Comparison of ENCODE assay signal across 25 mouse cellular contexts in genomic region chr11:114789716-114790115, GRCm38 (mm10). TPM values are rescaled to one million over a fixed set of nuclear protein-coding genes. Genes with fewer than 3 reads are reported as not detected.
A peak's percentile ranks its signal among the peaks of the same experiment; 100 is the strongest.
DNase-seq lines count a peak whose midpoint lies in the region; ATAC-seq and TF ChIP-seq lines count a peak whose summit lies in the region.
"Had no signal": no experiment of that assay in that cellular context is flagged by ENCODE, and none has a peak within 500 bp of the region (broad histone marks: within the 10 kb centered on the region; RNA-seq: fewer than 3 reads in every experiment).

No protein-coding gene starts in this region.

- H3K9ac ChIP-seq in heart, embryonic 14.5 days (ENCODE audit: low read length) = no peak overlapping the region
- H3K9ac ChIP-seq in midbrain, embryonic 11.5 days (ENCODE audit: low read length) = no peak overlapping the region
- H3K9ac ChIP-seq in midbrain, postnatal 0 days (replicated peaks; ENCODE audit: low read length, poor library complexity, severe bottlenecking) = no peak overlapping the region
- H3K9ac ChIP-seq: liver, postnatal 0 days had no signal

- 0 out of 2 replicates have a peak overlapping the region, but pooled peaks have one; percentile 45 for H3K4me2 ChIP-seq in heart, embryonic 14.5 days (ENCODE audit: low read length)
- no peak overlapping the region for H3K4me2 ChIP-seq in midbrain, embryonic 11.5 days
- H3K4me2 ChIP-seq in midbrain, postnatal 0 days (ENCODE audit: low read depth, low read length, poor library complexity, severe bottlenecking) = no peak overlapping the region

- H3K9me3 ChIP-seq in heart, embryonic 14.5 days (ENCODE audit: control insufficient read depth, low read length) = no peaks in the 10 kb centered on the region
- H3K9me3 ChIP-seq in midbrain, embryonic 11.5 days (ENCODE audit: control insufficient read depth, low read length) = no peaks in the 10 kb centered on the region
- no peaks in the 10 kb centered on the region for H3K9me3 ChIP-seq in midbrain, postnatal 0 days (ENCODE audit: low read length)
- H3K9me3 ChIP-seq: forebrain, embryonic 10.5 days; hindbrain, embryonic 13.5 days had no signal

- H3K4me1 ChIP-seq in heart, embryonic 14.5 days (ENCODE audit: control insufficient read depth in 2 of 2, insufficient read depth in 2 of 2, low read length in 2 of 2) = peaks cover 5 to 12% of the 10 kb centered on the region in 2 experiments; a peak in 3 of 4 replicates
- peaks cover 48% of the 10 kb centered on the region for H3K4me1 ChIP-seq in midbrain, embryonic 11.5 days (ENCODE audit: control insufficient read depth, insufficient read depth, low read length)
- H3K4me1 ChIP-seq in midbrain, postnatal 0 days (ENCODE audit: insufficient read depth, low read length) = peaks cover 24% of the 10 kb centered on the region; the same call in 1 of the 2 replicates

- TF ChIP-seq CTCF in midbrain, postnatal 0 days (IDR thresholded peaks at IDR 0.05) = no peak

- H3K27me3 ChIP-seq in heart, embryonic 14.5 days (ENCODE audit: control insufficient read depth, insufficient read depth, low read length) = peaks cover 96% of the 10 kb centered on the region
- H3K27me3 ChIP-seq in midbrain, embryonic 11.5 days (ENCODE audit: control insufficient read depth, insufficient read depth, low read length) = peaks cover 64% of the 10 kb centered on the region
- no peaks in the 10 kb centered on the region; the same call in 1 of the 2 replicates for H3K27me3 ChIP-seq in midbrain, postnatal 0 days (ENCODE audit: insufficient read depth, low read length)

- H3K4me3 ChIP-seq in heart, embryonic 14.5 days (ENCODE audit: control insufficient read depth in 1 of 2, insufficient read depth in 1 of 2, low read depth in 1 of 2, low read length in 2 of 2) = no peak overlapping the region
- no peak overlapping the region for H3K4me3 ChIP-seq in midbrain, embryonic 11.5 days (ENCODE audit: low read depth, low read length)
- no peak overlapping the region for H3K4me3 ChIP-seq in midbrain, postnatal 0 days (ENCODE audit: low read depth, low read length)

- 56% methylated on average over 9 of the region's 9 CpGs for WGBS in heart, embryonic 14.5 days
- 62% methylated on average over 9 of the region's 9 CpGs for WGBS in midbrain, embryonic 11.5 days
- 73% methylated on average over 9 of the region's 9 CpGs for WGBS in midbrain, postnatal 0 days

- H3K36me3 ChIP-seq in heart, embryonic 14.5 days (ENCODE audit: control insufficient read depth, insufficient read depth, low read length) = no peaks in the 10 kb centered on the region
- 0 out of 2 replicates have a peak, but pooled peaks cover 4% of the 10 kb centered on the region for H3K36me3 ChIP-seq in midbrain, embryonic 11.5 days (ENCODE audit: control insufficient read depth, insufficient read depth, low read length)
- H3K36me3 ChIP-seq in midbrain, postnatal 0 days (ENCODE audit: insufficient read depth, low read length) = no peaks in the 10 kb centered on the region
- H3K36me3 ChIP-seq: forebrain, embryonic 10.5 days; hindbrain, embryonic 13.5 days had no signal

- no peak for ATAC-seq in heart, embryonic 14.5 days (ENCODE audit: insufficient number of reproducible peaks, insufficient read depth, low FRiP score, low read depth)
- no peak for ATAC-seq in midbrain, embryonic 11.5 days (ENCODE audit: low FRiP score)
- no peak for ATAC-seq in midbrain, postnatal 0 days (ENCODE audit: low FRiP score)

- H3K27ac ChIP-seq in heart, embryonic 14.5 days (replicated peaks in 1 of 2; ENCODE audit: control insufficient read depth in 1 of 2, insufficient read depth in 1 of 2, low read depth in 2 of 2, low read length in 2 of 2) = no peak overlapping the region
- no peak overlapping the region for H3K27ac ChIP-seq in midbrain, embryonic 11.5 days (ENCODE audit: low read depth, low read length)
- no peak overlapping the region for H3K27ac ChIP-seq in midbrain, postnatal 0 days (ENCODE audit: low read depth, low read length)
- H3K27ac ChIP-seq: forebrain, embryonic 10.5 days; hindbrain, embryonic 13.5 days; kidney, postnatal 0 days; macrophage had no signal

- peak; percentile 10 for DNase-seq in adrenal gland, adult 2 months
- DNase-seq in adrenal gland, adult 8-10 months = no peak
- no peak for DNase-seq in heart, adult 18-20 months
- peak; percentile 89 for DNase-seq in midbrain, embryonic 11.5 days (ENCODE audit: low spot score, missing footprints)
- DNase-seq in midbrain, postnatal 0 days (ENCODE audit: low spot score) = no peak
- peak; percentile 73 for DNase-seq in R1 (ENCODE audit: low read depth, low spot score)
- DNase-seq in right cerebral cortex, postnatal 36 days (ENCODE audit: low spot score in 2 of 2) = no peak

RNA-seq across cellular contexts. Expression of gene Btbd17, which starts 6.0 kb away (rescaled TPM):
- not detected for total RNA-seq in adrenal gland, adult 2 months (2021)
- polyA plus RNA-seq in adrenal gland, adult 2 months (2012; rRNA removed) = 0.24 and 0.32 TPM in 2 replicates
- total RNA-seq in adrenal gland, adult 8-10 months (2022) = not detected
- polyA plus RNA-seq in heart, embryonic 14.5 days (2014; fragmentation: Nextera tagmentation; extraction: Ambion mirVana) = not detected in 2 replicates
- total RNA-seq in heart, adult 18-20 months (2021) = not detected
- polyA plus RNA-seq in midbrain, embryonic 11.5 days (2014; fragmentation: Nextera tagmentation; extraction: Ambion mirVana) = 65.3 and 70.2 TPM in 2 replicates
- total RNA-seq in midbrain, postnatal 0 days (2014; rRNA removed) = 46.9 and 68.2 TPM in 2 replicates
- polyA plus RNA-seq in midbrain, postnatal 0 days (2015; fragmentation: Nextera tagmentation; extraction: Ambion mirVana) = 27.1 and 28.0 TPM in 2 replicates
- total RNA-seq: common myeloid progenitor, adult 5-6 weeks; heart, postnatal 25 days had no signal
- polyA plus RNA-seq: inflammation-experienced regulatory T-cells, adult 6 months; liver, postnatal 0 days; macrophage had no signal

RNA-seq across cellular contexts. Expression of gene Gpr142, which starts 9.0 kb away (rescaled TPM):
- total RNA-seq in adrenal gland, adult 2 months (2021) = not detected
- not detected in 2 replicates for polyA plus RNA-seq in adrenal gland, adult 2 months (2012; rRNA removed)
- total RNA-seq in adrenal gland, adult 8-10 months (2022) = not detected
- not detected in 2 replicates for polyA plus RNA-seq in heart, embryonic 14.5 days (2014; fragmentation: Nextera tagmentation; extraction: Ambion mirVana)
- total RNA-seq in heart, adult 18-20 months (2021) = not detected
- 0.12 TPM in 1 of 2 replicates, not detected in the other for polyA plus RNA-seq in midbrain, embryonic 11.5 days (2014; fragmentation: Nextera tagmentation; extraction: Ambion mirVana)
- not detected in 2 replicates for total RNA-seq in midbrain, postnatal 0 days (2014; rRNA removed)
- polyA plus RNA-seq in midbrain, postnatal 0 days (2015; fragmentation: Nextera tagmentation; extraction: Ambion mirVana) = not detected in 2 replicates
- total RNA-seq: adrenal gland, postnatal 10 days; common myeloid progenitor, adult 5-6 weeks; gastrocnemius, postnatal 4 days; heart, postnatal 25 days; layer of hippocampus, postnatal 10 days; left cerebral cortex, adult 8-10 months; left cerebral cortex, postnatal 4 days had no signal
- polyA plus RNA-seq: embryonic facial prominence, embryonic 11.5 days; heart, embryonic 11.5 days; hindbrain, embryonic 13.5 days; inflammation-experienced regulatory T-cells, adult 6 months; kidney, postnatal 0 days; liver, embryonic 11.5 days; liver, postnatal 0 days; lung, postnatal 0 days; macrophage had no signal

RNA-seq across cellular contexts. Expression of gene Kif19a, which starts 24.5 kb away (rescaled TPM):
- under 1 TPM; 0.48 to 0.66 TPM for total RNA-seq in adrenal gland, adult 2 months (2021)
- polyA plus RNA-seq in adrenal gland, adult 2 months (2012; rRNA removed) = 0.48 and 1.3 TPM in 2 replicates
- 1 to 10 TPM in 1 of 4 experiments, under 1 TPM in 3; 0.38 to 1.3 (median 0.76) TPM for total RNA-seq in adrenal gland, adult 8-10 months (2022)
- 0.16 and 0.28 TPM in 2 replicates for polyA plus RNA-seq in heart, embryonic 14.5 days (2014; fragmentation: Nextera tagmentation; extraction: Ambion mirVana)
- 1 to 10 TPM in 1 of 2 experiments, under 1 TPM in 1; 0.42 to 1.3 TPM for total RNA-seq in heart, adult 18-20 months (2021)
- polyA plus RNA-seq in midbrain, embryonic 11.5 days (2014; fragmentation: Nextera tagmentation; extraction: Ambion mirVana) = 0.61 and 0.94 TPM in 2 replicates
- 5.3 and 7.2 TPM in 2 replicates for total RNA-seq in midbrain, postnatal 0 days (2014; rRNA removed)
- 0.85 and 1.3 TPM in 2 replicates for polyA plus RNA-seq in midbrain, postnatal 0 days (2015; fragmentation: Nextera tagmentation; extraction: Ambion mirVana)
- total RNA-seq: common myeloid progenitor, adult 5-6 weeks had no signal
- polyA plus RNA-seq: liver, embryonic 11.5 days had no signal

Comparison
In these comparisons a context has a peak if more than half of its experiments do, and no peak if none do; other contexts are left out.
1. DNase-seq: peak in adrenal gland, adult 2 months (single experiment), midbrain, embryonic 11.5 days (single experiment) and R1 (single experiment); none in adrenal gland, adult 8-10 months (single experiment), heart, adult 18-20 months (0 of 2), midbrain, postnatal 0 days (single experiment) and right cerebral cortex, postnatal 36 days (0 of 2).
2. RNA of gene Btbd17, which starts 6.0 kb away (total RNA-seq): 46.9 to 68.2 TPM in midbrain, postnatal 0 days; not detected in adrenal gland, adult 2 months, not detected in adrenal gland, adult 8-10 months and not detected in heart, adult 18-20 months; every median in the first group is over 10 times any median in the second.